Mouse (Mus musculus): ENCODE results near the gene Sppl3.

The Sppl3 gene

DNA sequence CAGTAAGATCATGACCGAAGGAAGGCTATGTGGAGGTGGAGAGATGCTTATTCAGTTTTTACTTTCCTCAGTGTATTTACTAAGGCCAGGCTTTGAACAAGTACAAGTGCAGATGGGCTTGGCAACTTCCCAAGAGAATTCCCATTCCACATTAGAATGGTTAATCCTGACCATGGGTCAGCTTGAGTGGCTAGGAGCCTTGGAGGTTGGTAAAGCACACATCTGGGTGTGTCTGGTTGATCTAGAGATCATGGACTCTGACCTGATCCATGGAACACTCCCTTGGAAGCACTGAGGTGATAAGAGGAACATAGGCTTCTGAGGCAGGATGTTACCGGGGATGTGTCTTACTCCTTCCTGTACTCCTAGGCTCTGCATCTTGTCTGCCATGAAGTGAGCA lies 21.7 kb downstream of the Sppl3 start:
- Histone ChIP-seq H3K36me3 (ENCODE audit: insufficient read depth, low read length) (peaks cover 30% of the 10 kb centered on the region; the same call in 1 of the 2 replicates), H3K4me1 (replicated peaks; ENCODE audit: low read depth, low read length) (peaks cover 55% of the 10 kb centered on the region), H3K27me3 (ENCODE audit: insufficient read depth, low read length) (no peaks in the 10 kb centered on the region), H3K9me3 (ENCODE audit: low read length) (no peaks in the 10 kb centered on the region), H3K4me3 (replicated peaks; ENCODE audit: low read length) (no peak overlapping the region)
- TF ChIP-seq NANOG (IDR thresholded peaks at IDR 0.05; ENCODE audit: borderline replicate concordance, low read length) (no peak), CTCF (conservative IDR thresholded peaks at IDR 0.05; ENCODE audit: low read length) (no peak), POU5F1 (IDR thresholded peaks at IDR 0.05; ENCODE audit: borderline replicate concordance, low read length) (no peak)

DNA sequence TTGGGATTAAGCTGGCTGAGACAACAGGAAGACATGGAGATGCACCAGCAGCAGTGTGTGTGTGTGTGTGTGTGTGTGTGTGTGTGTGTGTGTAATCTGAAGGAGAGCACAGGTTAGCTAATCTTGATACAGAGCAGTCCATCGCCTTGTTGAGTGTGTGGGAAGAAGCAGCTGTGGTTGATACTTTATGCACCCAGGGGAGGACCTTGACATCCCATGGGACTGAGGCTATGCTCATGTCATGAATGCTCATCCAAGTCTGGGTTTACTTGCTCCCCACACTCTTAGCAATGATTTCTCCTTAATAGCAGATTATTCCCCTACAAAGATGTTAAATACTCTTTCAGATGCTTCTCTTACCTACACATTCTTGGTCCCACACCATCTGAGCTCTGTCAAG lies 24.3 kb downstream of the Sppl3 start:
- Histone ChIP-seq H3K4me1 (replicated peaks; ENCODE audit: low read depth, low read length) (peaks cover 41% of the 10 kb centered on the region), H3K9me3 (ENCODE audit: low read length) (no peaks in the 10 kb centered on the region), H3K27me3 (ENCODE audit: insufficient read depth, low read length) (no peaks in the 10 kb centered on the region), H3K36me3 (ENCODE audit: insufficient read depth, low read length) (peaks cover 13% of the 10 kb centered on the region; the same call in 1 of the 2 replicates), H3K4me3 (replicated peaks; ENCODE audit: low read length) (no peak overlapping the region)
- TF ChIP-seq CTCF (conservative IDR thresholded peaks at IDR 0.05; ENCODE audit: low read length) (no peak), NANOG (IDR thresholded peaks at IDR 0.05; ENCODE audit: borderline replicate concordance, low read length) (no peak), POU5F1 (IDR thresholded peaks at IDR 0.05; ENCODE audit: borderline replicate concordance, low read length) (no peak)

DNA sequence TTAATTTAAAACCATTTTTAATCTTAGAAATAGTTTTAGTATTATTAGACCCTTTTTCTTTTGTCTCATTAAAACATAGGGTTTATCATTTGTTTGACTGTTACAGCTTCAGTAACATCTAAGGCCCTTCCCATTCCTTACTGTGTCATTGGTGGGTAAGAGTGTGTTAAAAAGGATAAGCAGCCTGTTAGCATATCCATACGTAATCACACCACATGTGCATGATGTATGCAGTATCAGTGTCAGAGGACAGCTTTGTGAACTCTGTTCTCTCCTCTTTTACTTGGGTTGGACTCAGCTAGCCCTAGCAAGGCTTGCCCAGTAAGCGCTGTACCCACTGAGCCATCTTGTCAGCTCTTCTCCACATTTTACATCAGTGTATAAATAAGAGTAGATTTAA lies 26.2 kb downstream of the Sppl3 start:
- TF ChIP-seq CTCF (conservative IDR thresholded peaks at IDR 0.05; ENCODE audit: low read length), result no peak

DNA sequence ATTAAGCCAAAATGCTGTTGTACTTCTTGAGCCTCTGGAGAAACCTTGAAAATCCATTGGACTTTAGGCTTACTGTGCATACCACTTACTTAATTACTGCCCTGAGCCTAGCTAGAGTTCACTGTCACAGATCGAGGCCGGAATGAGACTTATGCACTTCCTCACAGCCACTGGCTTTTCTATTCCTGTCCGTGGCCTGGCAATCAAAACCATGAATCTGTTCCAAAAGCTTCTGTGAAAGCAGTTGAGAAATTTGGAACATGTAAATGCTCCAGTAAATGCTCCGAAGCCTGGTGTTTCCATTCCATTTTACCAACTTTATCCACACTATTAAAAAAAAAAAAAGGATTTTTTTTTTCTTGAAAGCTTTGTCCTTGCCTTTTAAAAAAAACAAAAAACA lies 29.8 kb downstream of the Sppl3 start:
- peaks cover 53% of the 10 kb centered on the region for H3K4me1 ChIP-seq (replicated peaks; ENCODE audit: low read depth, low read length)
- peaks cover 4% of the 10 kb centered on the region; the same call in 1 of the 2 replicates for H3K36me3 ChIP-seq (ENCODE audit: insufficient read depth, low read length)
- H3K4me3 ChIP-seq (replicated peaks; ENCODE audit: low read length), result no peak overlapping the region
- no peaks in the 10 kb centered on the region for H3K9me3 ChIP-seq (ENCODE audit: low read length)
- H3K27me3 ChIP-seq (ENCODE audit: insufficient read depth, low read length), result no peaks in the 10 kb centered on the region
- TF ChIP-seq CTCF (conservative IDR thresholded peaks at IDR 0.05; ENCODE audit: low read length) (no peak), NANOG (IDR thresholded peaks at IDR 0.05; ENCODE audit: borderline replicate concordance, low read length) (no peak), POU5F1 (IDR thresholded peaks at IDR 0.05; ENCODE audit: borderline replicate concordance, low read length) (no peak)

More for the DNA sequence above, 26.2 kb downstream of the Sppl3 start:
- Histone ChIP-seq H3K4me1 (replicated peaks; ENCODE audit: low read depth, low read length) (peaks cover 40% of the 10 kb centered on the region), H3K36me3 (ENCODE audit: insufficient read depth, low read length) (0 out of 2 replicates have a peak, but pooled peaks cover 10% of the 10 kb centered on the region), H3K4me3 (replicated peaks; ENCODE audit: low read length) (no peak overlapping the region), H3K27me3 (ENCODE audit: insufficient read depth, low read length) (no peaks in the 10 kb centered on the region), H3K9me3 (ENCODE audit: low read length) (no peaks in the 10 kb centered on the region)

DNA sequence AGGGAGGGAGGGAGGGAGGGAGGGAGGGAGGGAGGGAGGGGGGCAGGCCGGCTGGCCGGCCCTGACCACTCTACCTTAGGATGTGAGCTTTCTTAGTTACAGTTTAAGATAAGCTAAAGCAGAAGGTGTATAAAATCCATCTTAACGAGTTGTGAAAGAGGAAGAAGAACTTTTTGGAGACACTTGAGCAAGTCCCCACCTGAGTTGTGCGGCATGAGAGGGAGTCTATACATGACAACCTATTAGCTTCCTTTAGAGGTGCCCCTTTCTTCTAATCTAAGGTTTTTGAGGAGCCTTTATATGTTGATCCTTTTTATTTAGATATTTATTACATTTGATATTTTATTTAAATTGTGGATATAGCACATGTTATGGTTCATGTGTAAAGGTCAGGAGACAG lies 32.7 kb downstream of the Sppl3 start:
- no peak overlapping the region for H3K4me3 ChIP-seq (replicated peaks; ENCODE audit: low read length)
- H3K36me3 ChIP-seq (ENCODE audit: insufficient read depth, low read length), result peaks cover 10% of the 10 kb centered on the region
- H3K9me3 ChIP-seq (ENCODE audit: low read length), result no peaks in the 10 kb centered on the region
- no peaks in the 10 kb centered on the region for H3K27me3 ChIP-seq (ENCODE audit: insufficient read depth, low read length)
- TF ChIP-seq POU5F1 (IDR thresholded peaks at IDR 0.05; ENCODE audit: borderline replicate concordance, low read length), result no peak
- no peak for TF ChIP-seq NANOG (IDR thresholded peaks at IDR 0.05; ENCODE audit: borderline replicate concordance, low read length)
- no peak for TF ChIP-seq CTCF (conservative IDR thresholded peaks at IDR 0.05; ENCODE audit: low read length)
- peaks cover 73% of the 10 kb centered on the region for H3K4me1 ChIP-seq (replicated peaks; ENCODE audit: low read depth, low read length)

DNA sequence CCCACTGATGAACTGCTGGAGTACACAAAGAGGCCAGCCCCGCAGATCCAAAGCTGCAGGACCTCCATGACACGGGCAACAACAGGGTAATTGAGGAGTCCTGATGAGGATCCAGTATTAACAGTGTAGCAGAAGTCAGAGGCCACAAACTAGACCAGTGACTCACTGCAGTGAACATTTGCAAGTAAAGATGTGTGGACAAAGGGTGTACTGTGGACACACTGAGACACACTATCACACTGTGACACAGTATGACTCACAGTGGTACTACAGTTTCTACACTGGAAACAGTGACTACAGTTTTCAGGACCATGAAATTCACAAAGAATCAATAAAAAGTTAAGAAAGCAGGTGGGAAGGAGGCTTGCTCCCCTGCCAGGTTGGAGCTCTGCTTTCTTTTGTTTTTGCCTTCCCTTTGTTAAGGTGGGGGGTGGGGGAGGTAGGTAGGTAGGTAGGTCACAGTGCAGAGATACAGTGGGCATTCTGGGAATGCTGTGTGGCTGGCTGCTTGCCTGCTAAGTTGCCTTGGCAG lies 34.3 kb downstream of the Sppl3 start:
- Histone ChIP-seq H3K9me3 (ENCODE audit: low read length) (no peaks in the 10 kb centered on the region), H3K27me3 (ENCODE audit: insufficient read depth, low read length) (no peaks in the 10 kb centered on the region), H3K4me1 (replicated peaks; ENCODE audit: low read depth, low read length) (peaks cover 81% of the 10 kb centered on the region), H3K4me3 (replicated peaks; ENCODE audit: low read length) (no peak overlapping the region), H3K36me3 (ENCODE audit: insufficient read depth, low read length) (peaks cover 10% of the 10 kb centered on the region)
- TF ChIP-seq NANOG (IDR thresholded peaks at IDR 0.05; ENCODE audit: borderline replicate concordance, low read length), result peak; percentile 55
- no peak for TF ChIP-seq POU5F1 (IDR thresholded peaks at IDR 0.05; ENCODE audit: borderline replicate concordance, low read length)
- no peak for TF ChIP-seq CTCF (conservative IDR thresholded peaks at IDR 0.05; ENCODE audit: low read length)

DNA sequence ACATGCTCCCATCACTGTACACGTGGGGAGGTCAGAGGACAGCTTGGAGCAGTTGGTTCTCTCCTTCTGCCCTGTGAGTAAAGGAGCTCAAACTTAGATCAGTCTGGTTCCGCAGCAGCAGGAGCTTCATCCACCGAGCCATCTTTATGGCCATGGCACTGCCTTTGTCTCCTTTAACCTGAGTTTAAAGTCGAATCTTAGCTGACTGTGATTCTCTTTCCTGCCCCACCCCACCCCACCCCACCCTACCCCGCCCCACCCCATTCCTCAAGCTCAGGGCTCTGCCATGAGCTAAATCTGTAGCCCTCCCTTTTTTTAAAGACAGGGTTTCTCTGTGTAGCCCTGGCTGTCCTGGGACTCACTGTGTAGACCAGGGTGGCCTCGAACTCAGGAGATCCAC lies 38.8 kb downstream of the Sppl3 start:
- Histone ChIP-seq H3K9me3 (ENCODE audit: low read length) (no peaks in the 10 kb centered on the region), H3K4me3 (replicated peaks; ENCODE audit: low read length) (peak overlapping the region; percentile 54), H3K36me3 (ENCODE audit: insufficient read depth, low read length) (peaks cover 6% of the 10 kb centered on the region; the same call in 1 of the 2 replicates), H3K27me3 (ENCODE audit: insufficient read depth, low read length) (no peaks in the 10 kb centered on the region), H3K4me1 (replicated peaks; ENCODE audit: low read depth, low read length) (peaks cover 88% of the 10 kb centered on the region)
- TF ChIP-seq CTCF (conservative IDR thresholded peaks at IDR 0.05; ENCODE audit: low read length), result no peak

DNA sequence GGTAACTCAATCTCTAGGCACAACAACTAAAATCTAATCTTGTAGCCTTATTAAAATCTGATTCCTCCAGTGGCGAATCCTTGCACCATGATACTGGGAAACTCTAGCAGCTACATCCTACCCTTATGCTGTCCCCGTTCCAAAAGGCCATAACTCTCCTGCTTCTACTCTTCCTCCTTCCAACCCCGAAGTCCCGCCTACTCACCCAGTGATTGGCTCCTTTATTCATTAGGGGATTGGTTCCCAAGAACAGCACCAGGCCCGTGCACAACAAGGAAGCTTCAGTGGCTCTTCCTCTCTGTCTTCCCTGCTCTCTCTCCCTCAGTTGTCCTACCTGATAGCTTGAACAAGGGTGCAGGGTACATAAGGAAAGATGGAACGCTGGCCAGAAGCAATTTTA lies 39.8 kb downstream of the Sppl3 start:
- TF ChIP-seq CTCF (conservative IDR thresholded peaks at IDR 0.05; ENCODE audit: low read length) (no peak), NANOG (IDR thresholded peaks at IDR 0.05; ENCODE audit: borderline replicate concordance, low read length) (no peak)
- Histone ChIP-seq H3K27me3 (ENCODE audit: insufficient read depth, low read length) (no peaks in the 10 kb centered on the region), H3K4me3 (replicated peaks; ENCODE audit: low read length) (peak overlapping the region; percentile 54)

DNA sequence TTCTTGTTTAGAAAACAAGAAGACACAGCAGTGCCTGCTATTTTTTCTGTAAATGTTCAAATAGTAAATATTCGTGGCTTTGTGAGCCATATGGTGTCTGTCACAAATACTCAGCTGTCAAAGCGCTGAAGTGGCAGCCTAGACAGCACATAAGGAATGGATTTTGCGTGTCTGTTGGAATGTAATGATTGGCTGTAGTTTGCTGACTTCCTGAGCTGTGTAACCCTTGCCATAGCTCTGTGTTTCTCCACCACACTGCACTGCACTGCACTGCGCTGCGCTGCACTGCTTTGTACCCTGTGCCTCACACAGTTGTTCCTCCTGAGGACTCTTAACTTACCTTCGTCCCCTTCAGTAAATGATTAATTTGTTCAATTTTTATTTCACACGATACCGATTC lies 41.6 kb downstream of the Sppl3 start:
- Histone ChIP-seq H3K27me3 (ENCODE audit: insufficient read depth, low read length) (no peaks in the 10 kb centered on the region), H3K4me1 (replicated peaks; ENCODE audit: low read depth, low read length) (peaks cover 82% of the 10 kb centered on the region)

More for the DNA sequence above, 39.8 kb downstream of the Sppl3 start:
- peaks cover 9% of the 10 kb centered on the region; the same call in 1 of the 2 replicates for H3K36me3 ChIP-seq (ENCODE audit: insufficient read depth, low read length)
- H3K4me1 ChIP-seq (replicated peaks; ENCODE audit: low read depth, low read length), result peaks cover 85% of the 10 kb centered on the region
- H3K9me3 ChIP-seq (ENCODE audit: low read length), result no peaks in the 10 kb centered on the region

More for the DNA sequence above, 41.6 kb downstream of the Sppl3 start:
- H3K9me3 ChIP-seq (ENCODE audit: low read length), result no peaks in the 10 kb centered on the region
- peaks cover 9% of the 10 kb centered on the region for H3K36me3 ChIP-seq (ENCODE audit: insufficient read depth, low read length)
- H3K4me3 ChIP-seq (replicated peaks; ENCODE audit: low read length), result no peak overlapping the region
- TF ChIP-seq CTCF (conservative IDR thresholded peaks at IDR 0.05; ENCODE audit: low read length), result no peak
- no peak for TF ChIP-seq POU5F1 (IDR thresholded peaks at IDR 0.05; ENCODE audit: borderline replicate concordance, low read length)
- no peak for TF ChIP-seq NANOG (IDR thresholded peaks at IDR 0.05; ENCODE audit: borderline replicate concordance, low read length)
